Mouse (Mus musculus) lung, postnatal 0 days (tissue): Measurements from ENCODE around the gene Gpr15.

Experiments used
- CTCF ChIP-seq: IDR thresholded peaks from 2 replicates; pipeline ENCODE4 v1.5.1; 2016; ENCODE audit warnings: antibody characterized with exemption, mild to moderate bottlenecking
- EP300 ChIP-seq: IDR thresholded peaks from 2 replicates; pipeline ENCODE4 v1.6.1; 2016; ENCODE audit warnings: antibody characterized with exemption, mild to moderate bottlenecking, control low read depth

DNA sequence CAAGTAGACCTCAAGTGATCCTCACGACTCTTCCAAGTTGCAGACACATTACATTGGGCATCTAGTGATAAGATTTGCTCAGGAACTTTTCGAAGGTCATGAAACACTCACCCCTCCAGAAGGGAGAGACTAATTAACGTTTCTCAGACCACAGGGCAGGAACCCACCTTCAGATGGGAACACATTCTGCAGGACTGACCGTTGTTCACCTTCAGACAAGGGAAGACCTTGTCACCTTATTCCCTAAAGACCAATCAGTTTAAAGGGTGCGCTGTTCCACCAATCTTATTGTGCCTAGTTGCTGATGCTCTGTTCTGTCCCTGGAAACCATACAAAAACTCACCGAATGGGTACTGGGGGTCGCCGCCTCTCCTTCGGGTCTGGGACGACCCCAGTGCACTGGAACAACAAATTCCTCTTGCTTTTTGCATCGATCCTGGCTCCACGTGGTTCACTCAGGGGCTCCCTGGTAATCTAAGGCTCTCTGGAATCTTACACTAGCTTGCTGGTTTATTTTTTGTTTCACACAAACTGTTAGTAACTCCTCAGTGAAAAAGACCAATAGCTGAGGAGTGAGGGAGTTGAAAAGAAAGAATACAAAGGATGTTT lies 17.9 kb downstream of the Gpr15 start:
- TF ChIP-seq CTCF (no peak), EP300 (no peak)
